Mouse (Mus musculus): ENCODE measurements around the gene Rpl13a. TPM values are rescaled to one million over a fixed set of nuclear protein-coding genes. Genes with fewer than 3 reads are reported as not detected.

Gene Rpl13a
- polyA plus RNA-seq, 1 experiment from 2014 or later, result 1,369 TPM

MicroRNA genes within 50 kb of the gene (microRNA counts, 519-probe panel; counts per million panel counts)
- 2,235 counts per million, percentile 50 among the panel's probes with 10 or more counts for microRNA mmu-miR-150

Small RNAs within 50 kb of the gene (microRNA-seq; reads per million reads assigned to microRNA genes)
- 16.2 reads per million, percentile 33 among the genes with 10 or more reads in this experiment for gene Mir150 (ENCODE audit: borderline number of aligned reads)
- 10.7 reads per million, percentile 30 among the genes with 10 or more reads in this experiment for gene Mir5121 (ENCODE audit: borderline number of aligned reads)
- gene Mir7055 (ENCODE audit: borderline number of aligned reads), result not detected

Other genes with a start within 250 kb of the Rpl13a start
- 110 and 122 TPM in 2 replicates for gene Med25, start 236.0 kb downstream of the Rpl13a start, polyA plus RNA-seq (2015; fragmentation: Nextera tagmentation; extraction: Ambion mirVana)
- gene Fuz, start 232.7 kb downstream of the Rpl13a start, polyA plus RNA-seq (2015; fragmentation: Nextera tagmentation; extraction: Ambion mirVana), result 29.4 and 30.1 TPM in 2 replicates
- 73.0 and 76.2 TPM in 2 replicates for gene Ap2a1, start 199.3 kb downstream of the Rpl13a start, polyA plus RNA-seq (2015; fragmentation: Nextera tagmentation; extraction: Ambion mirVana)
- 0.23 TPM in 1 of 2 replicates, not detected in the other for gene Tsks, start 185.6 kb downstream of the Rpl13a start, polyA plus RNA-seq (2015; fragmentation: Nextera tagmentation; extraction: Ambion mirVana)
- 30.0 and 35.8 TPM in 2 replicates for gene Cpt1c, start 153.9 kb downstream of the Rpl13a start, polyA plus RNA-seq (2015; fragmentation: Nextera tagmentation; extraction: Ambion mirVana)
- gene Prmt1, start 142.2 kb downstream of the Rpl13a start, polyA plus RNA-seq (2015; fragmentation: Nextera tagmentation; extraction: Ambion mirVana), result 455 and 479 TPM in 2 replicates
- gene Irf3, start 131.1 kb downstream of the Rpl13a start, polyA plus RNA-seq (2015; fragmentation: Nextera tagmentation; extraction: Ambion mirVana), result 109 and 110 TPM in 2 replicates
- gene Bcl2l12, start 130.0 kb downstream of the Rpl13a start, polyA plus RNA-seq (2015; fragmentation: Nextera tagmentation; extraction: Ambion mirVana), result 59.1 and 67.7 TPM in 2 replicates
- gene Scaf1, start 112.4 kb downstream of the Rpl13a start, polyA plus RNA-seq (2015; fragmentation: Nextera tagmentation; extraction: Ambion mirVana), result 40.7 and 41.9 TPM in 2 replicates
- 41.3 and 47.6 TPM in 2 replicates for gene Rras, start 110.8 kb downstream of the Rpl13a start, polyA plus RNA-seq (2015; fragmentation: Nextera tagmentation; extraction: Ambion mirVana)
- 11.9 and 12.1 TPM in 2 replicates for gene Prr12, start 75.9 kb downstream of the Rpl13a start, polyA plus RNA-seq (2015; fragmentation: Nextera tagmentation; extraction: Ambion mirVana)
- 68.5 and 73.6 TPM in 2 replicates for gene Nosip, start 66.3 kb downstream of the Rpl13a start, polyA plus RNA-seq (2015; fragmentation: Nextera tagmentation; extraction: Ambion mirVana)
- 26.0 and 26.9 TPM in 2 replicates for gene Prrg2, start 66.1 kb downstream of the Rpl13a start, polyA plus RNA-seq (2015; fragmentation: Nextera tagmentation; extraction: Ambion mirVana)
- gene Rcn3, start 36.5 kb downstream of the Rpl13a start, polyA plus RNA-seq (2015; fragmentation: Nextera tagmentation; extraction: Ambion mirVana), result 520 and 531 TPM in 2 replicates
- 126 and 135 TPM in 2 replicates for gene Fcgrt, start 24.9 kb downstream of the Rpl13a start, polyA plus RNA-seq (2015; fragmentation: Nextera tagmentation; extraction: Ambion mirVana)
- 1,509 and 1,523 TPM in 2 replicates for gene Rps11, start 4.3 kb downstream of the Rpl13a start, polyA plus RNA-seq (2015; fragmentation: Nextera tagmentation; extraction: Ambion mirVana)
- 0.12 and 0.37 TPM in 2 replicates for gene Gm45713, start 7.5 kb upstream of the Rpl13a start, polyA plus RNA-seq (2015; fragmentation: Nextera tagmentation; extraction: Ambion mirVana)
- 2.6 and 3.4 TPM in 2 replicates for gene Flt3l, start 7.7 kb upstream of the Rpl13a start, polyA plus RNA-seq (2015; fragmentation: Nextera tagmentation; extraction: Ambion mirVana)
- gene Pih1d1, start 25.5 kb upstream of the Rpl13a start, polyA plus RNA-seq (2015; fragmentation: Nextera tagmentation; extraction: Ambion mirVana), result 81.2 and 87.5 TPM in 2 replicates
- 43.7 and 47.1 TPM in 2 replicates for gene Aldh16a1, start 25.8 kb upstream of the Rpl13a start, polyA plus RNA-seq (2015; fragmentation: Nextera tagmentation; extraction: Ambion mirVana)
- gene Slc17a7, start 35.2 kb upstream of the Rpl13a start, polyA plus RNA-seq (2015; fragmentation: Nextera tagmentation; extraction: Ambion mirVana), result 0.33 and 0.39 TPM in 2 replicates
- gene Gfy, start 50.8 kb upstream of the Rpl13a start, polyA plus RNA-seq (2015; fragmentation: Nextera tagmentation; extraction: Ambion mirVana), result 5.5 and 13.4 TPM in 2 replicates
- gene Pth2, start 52.2 kb upstream of the Rpl13a start, polyA plus RNA-seq (2015; fragmentation: Nextera tagmentation; extraction: Ambion mirVana), result not detected in 2 replicates
- gene Ccdc155, start 76.1 kb upstream of the Rpl13a start, polyA plus RNA-seq (2015; fragmentation: Nextera tagmentation; extraction: Ambion mirVana), result 1.00 and 1.1 TPM in 2 replicates
- gene Dkkl1, start 83.4 kb upstream of the Rpl13a start, polyA plus RNA-seq (2015; fragmentation: Nextera tagmentation; extraction: Ambion mirVana), result 30.7 and 38.5 TPM in 2 replicates
- gene Tead2, start 87.0 kb upstream of the Rpl13a start, polyA plus RNA-seq (2015; fragmentation: Nextera tagmentation; extraction: Ambion mirVana), result 141 and 148 TPM in 2 replicates
- 4.8 and 4.9 TPM in 2 replicates for gene Cd37, start 110.4 kb upstream of the Rpl13a start, polyA plus RNA-seq (2015; fragmentation: Nextera tagmentation; extraction: Ambion mirVana)
- gene Slc6a16, start 112.3 kb upstream of the Rpl13a start, polyA plus RNA-seq (2015; fragmentation: Nextera tagmentation; extraction: Ambion mirVana), result 0.13 and 0.27 TPM in 2 replicates
- gene Slc6a21, start 148.8 kb upstream of the Rpl13a start, polyA plus RNA-seq (2015; fragmentation: Nextera tagmentation; extraction: Ambion mirVana), result not detected in 2 replicates
- gene Trpm4, start 205.0 kb upstream of the Rpl13a start, polyA plus RNA-seq (2015; fragmentation: Nextera tagmentation; extraction: Ambion mirVana), result 21.9 and 23.9 TPM in 2 replicates
- 8.7 and 10.6 TPM in 2 replicates for gene Hrc, start 206.5 kb upstream of the Rpl13a start, polyA plus RNA-seq (2015; fragmentation: Nextera tagmentation; extraction: Ambion mirVana)
- gene Ppfia3, start 238.3 kb upstream of the Rpl13a start, polyA plus RNA-seq (2015; fragmentation: Nextera tagmentation; extraction: Ambion mirVana), result 8.5 and 10.1 TPM in 2 replicates
- 3.8 and 4.0 TPM in 2 replicates for gene Lin7b, start 241.8 kb upstream of the Rpl13a start, polyA plus RNA-seq (2015; fragmentation: Nextera tagmentation; extraction: Ambion mirVana)